Mouse (Mus musculus): ENCODE data around the gene Rfx1. TPM values are rescaled to one million over a fixed set of nuclear protein-coding genes. Genes with fewer than 3 reads are reported as not detected.

Gene Rfx1
- polyA plus RNA-seq, 1 experiment from 2014 or later, result 8.5 TPM

DNA sequence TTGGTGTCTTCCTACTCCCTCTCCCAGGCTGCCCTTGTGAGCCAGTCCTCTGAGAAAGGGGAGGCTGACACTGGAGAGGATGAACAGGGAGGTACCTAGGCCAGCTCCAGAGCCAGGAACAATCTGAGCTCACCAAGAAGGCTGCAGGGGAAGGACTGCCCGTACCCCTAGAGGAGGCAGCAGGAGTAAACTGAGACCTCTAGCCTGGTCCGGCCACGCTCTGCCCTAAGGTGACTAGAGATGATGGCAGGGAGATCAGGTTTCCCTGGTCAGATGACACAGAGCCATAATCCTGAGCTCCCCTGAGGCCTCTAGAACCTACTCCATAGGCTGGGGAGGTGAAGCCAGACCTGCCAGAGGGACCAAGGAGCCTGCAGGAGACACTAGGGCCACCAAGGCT lies 10.2 kb downstream of the Rfx1 start:
- no peak overlapping the region for H3K27ac ChIP-seq
- 82% methylated on average over 3 of the region's 3 CpGs for WGBS
- no peaks in the 10 kb centered on the region for H3K27me3 ChIP-seq (ENCODE audit: insufficient read depth, poor library complexity, severe bottlenecking)
- H3K36me3 ChIP-seq, result peaks cover 83% of the 10 kb centered on the region
- peaks cover 41% of the 10 kb centered on the region for H3K4me1 ChIP-seq (replicated peaks)
- no peak overlapping the region for H3K4me3 ChIP-seq
- DNase-seq (ENCODE audit: low spot score), result no peak
- H3K9me3 ChIP-seq, result no peaks in the 10 kb centered on the region

DNA sequence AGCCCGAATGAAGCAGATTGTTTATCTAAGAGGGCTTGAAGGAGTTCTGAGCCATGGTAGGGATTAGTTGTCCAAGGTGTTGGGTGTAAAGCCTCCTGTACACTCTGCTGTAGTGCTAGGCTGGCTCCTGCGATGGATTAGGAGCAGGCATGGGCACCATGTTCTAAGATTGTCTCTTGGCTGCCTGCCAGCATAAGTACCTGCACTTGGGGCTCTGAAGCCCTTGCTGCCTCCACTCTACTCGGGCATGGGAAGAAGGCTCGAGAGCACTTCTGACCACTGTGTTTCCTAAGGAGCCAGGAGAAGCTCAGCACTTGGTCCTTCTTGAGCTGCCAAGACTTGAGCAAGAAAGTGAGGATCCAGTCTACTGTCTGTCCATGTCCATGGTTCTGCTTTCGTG lies 12.6 kb downstream of the Rfx1 start:
- Histone ChIP-seq H3K27me3 (ENCODE audit: insufficient read depth, poor library complexity, severe bottlenecking) (no peaks in the 10 kb centered on the region), H3K36me3 (peaks cover 96% of the 10 kb centered on the region), H3K9me3 (no peaks in the 10 kb centered on the region), H3K4me1 (replicated peaks) (peaks cover 28% of the 10 kb centered on the region), H3K27ac (no peak overlapping the region), H3K4me3 (no peak overlapping the region)
- no peak for DNase-seq (ENCODE audit: low spot score)
- whole genome bisulfite sequencing, result 84% methylated on average over 5 of the region's 5 CpGs

DNA sequence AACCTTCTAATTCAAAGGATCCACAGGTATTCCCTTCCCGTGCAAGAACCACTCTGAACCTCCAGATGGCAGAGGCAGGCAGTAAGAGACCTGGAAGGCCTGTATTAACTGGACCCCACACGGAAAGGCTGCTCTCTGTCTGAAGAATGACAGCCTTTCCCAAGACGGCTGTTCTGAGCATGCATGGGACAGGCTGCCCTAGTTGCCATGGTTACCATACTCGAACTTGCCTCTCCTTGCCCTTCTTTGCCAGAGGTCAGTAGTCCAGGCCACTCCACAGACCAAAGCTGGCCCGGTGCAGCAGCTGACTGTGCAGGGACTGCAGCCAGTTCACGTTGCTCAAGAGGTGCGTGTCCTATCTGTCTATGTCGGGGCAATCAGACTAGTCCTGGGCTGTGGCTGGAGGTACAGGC lies 17.2 kb downstream of the Rfx1 start:
- Histone ChIP-seq H3K4me1 (replicated peaks) (peaks cover 23% of the 10 kb centered on the region), H3K4me3 (no peak overlapping the region), H3K36me3 (peaks cover 98% of the 10 kb centered on the region), H3K27me3 (ENCODE audit: insufficient read depth, poor library complexity, severe bottlenecking) (peaks cover 10% of the 10 kb centered on the region; the same call in 1 of the 2 replicates), H3K9me3 (no peaks in the 10 kb centered on the region), H3K27ac (peak overlapping the region; percentile 46; the same call in 1 of the 2 replicates)
- WGBS, result 18% methylated on average over 8 of the region's 8 CpGs
- DNase-seq (ENCODE audit: low spot score), result peak; percentile 73

DNA sequence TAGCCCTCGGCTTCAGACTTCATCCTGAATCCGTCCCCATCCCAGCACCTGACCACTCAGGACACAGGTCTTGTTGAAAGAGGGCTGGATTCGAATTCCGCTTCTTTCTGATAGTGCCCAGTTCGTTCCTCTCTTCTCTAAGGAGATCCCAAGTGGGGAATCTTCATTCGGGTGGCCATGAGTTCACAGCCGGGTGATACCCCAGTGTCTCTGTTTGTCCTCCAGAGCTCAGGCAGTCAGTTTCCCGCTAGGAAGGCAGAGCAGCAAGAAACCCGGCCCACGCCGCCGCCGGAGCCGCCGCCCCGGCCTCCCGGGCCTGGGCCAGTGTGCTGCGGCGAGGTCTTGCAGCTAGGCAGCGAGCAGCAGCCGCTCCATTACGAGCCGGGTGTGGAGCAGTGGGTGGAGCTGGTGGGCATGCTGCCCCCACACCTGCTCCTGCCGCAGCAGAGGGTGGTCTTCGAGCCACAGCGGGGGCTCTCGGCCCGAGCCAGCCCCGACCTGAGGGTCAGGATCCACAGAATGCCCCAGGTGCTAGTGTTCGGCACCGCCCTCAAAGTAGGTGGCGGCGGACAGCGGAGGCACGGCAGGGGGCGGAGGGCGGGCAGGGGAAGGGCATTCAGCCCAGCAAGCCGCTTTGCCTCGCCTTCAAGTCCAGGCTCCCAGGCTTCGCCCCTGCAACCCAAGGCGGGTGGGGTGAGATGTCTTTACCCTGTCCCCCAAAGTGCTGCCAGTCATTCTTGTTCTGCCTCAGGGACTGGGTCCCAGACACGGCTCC lies 17.9 kb downstream of the Rfx1 start:
- Histone ChIP-seq H3K36me3 (peaks cover 98% of the 10 kb centered on the region), H3K4me3 (peak overlapping the region; percentile 22), H3K27me3 (ENCODE audit: insufficient read depth, poor library complexity, severe bottlenecking) (peaks cover 10% of the 10 kb centered on the region; the same call in 1 of the 2 replicates), H3K27ac (peak overlapping the region; percentile 46; the same call in 1 of the 2 replicates), H3K9me3 (no peaks in the 10 kb centered on the region), H3K4me1 (replicated peaks) (peaks cover 23% of the 10 kb centered on the region)
- DNase-seq (ENCODE audit: low spot score), result peak; percentile 25
- WGBS, result 29% methylated on average over 42 of the region's 42 CpGs

DNA sequence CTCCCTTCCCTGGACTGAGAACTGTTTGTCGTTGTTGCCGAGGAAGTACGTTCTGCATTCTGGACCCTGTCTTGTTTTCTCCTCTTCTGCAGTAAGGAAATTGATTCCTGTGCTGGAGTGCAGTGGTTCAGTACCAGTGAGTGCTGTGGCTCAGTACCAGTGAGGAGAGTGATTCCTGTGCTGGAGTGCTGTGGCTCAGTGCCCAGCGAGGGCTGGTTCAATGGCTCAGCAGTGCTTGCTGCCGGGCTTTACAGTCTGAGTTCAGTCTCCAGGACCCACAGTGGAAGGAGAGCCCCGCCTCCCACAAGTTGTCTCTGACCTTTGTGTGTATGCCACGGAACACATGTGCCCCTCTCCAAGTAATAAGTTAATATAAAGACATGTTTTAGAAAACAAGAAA lies 20.5 kb downstream of the Rfx1 start:
- H3K27me3 ChIP-seq (ENCODE audit: insufficient read depth, poor library complexity, severe bottlenecking), result peaks cover 10% of the 10 kb centered on the region; the same call in 1 of the 2 replicates
- H3K36me3 ChIP-seq, result peaks cover 99% of the 10 kb centered on the region
- 83% methylated on average over 7 of the region's 7 CpGs for WGBS

DNA sequence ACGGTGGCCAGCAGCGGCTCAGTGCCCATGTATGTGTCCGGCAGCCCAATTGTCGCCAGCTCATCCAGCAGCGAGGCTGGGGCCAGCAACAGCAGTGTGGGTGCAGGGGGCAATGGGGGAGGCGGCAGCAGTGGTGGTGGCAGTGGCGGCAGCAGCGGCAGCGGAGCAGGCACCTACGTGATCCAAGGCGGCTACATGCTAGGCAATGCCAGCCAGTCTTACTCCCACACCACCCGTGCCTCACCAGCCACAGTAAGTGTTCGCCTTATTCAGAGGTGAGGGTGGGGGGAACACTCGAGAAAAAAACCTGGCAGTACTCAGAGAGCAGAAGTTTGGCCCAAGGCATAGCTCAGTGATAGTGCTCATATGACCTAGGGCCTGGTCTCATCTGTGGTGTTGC lies 21.2 kb downstream of the Rfx1 start:
- Histone ChIP-seq H3K9me3 (no peaks in the 10 kb centered on the region), H3K36me3 (peaks cover 99% of the 10 kb centered on the region), H3K4me1 (replicated peaks) (peaks cover 23% of the 10 kb centered on the region), H3K27me3 (ENCODE audit: insufficient read depth, poor library complexity, severe bottlenecking) (peaks cover 10% of the 10 kb centered on the region; the same call in 1 of the 2 replicates), H3K4me3 (no peak overlapping the region), H3K27ac (no peak overlapping the region)
- 96% methylated on average over 14 of the region's 14 CpGs for WGBS
- DNase-seq (ENCODE audit: low spot score), result no peak

More for the DNA sequence above, 20.5 kb downstream of the Rfx1 start:
- no peak overlapping the region for H3K4me3 ChIP-seq
- DNase-seq (ENCODE audit: low spot score), result no peak
- H3K9me3 ChIP-seq, result no peaks in the 10 kb centered on the region
- H3K27ac ChIP-seq, result no peak overlapping the region
- H3K4me1 ChIP-seq (replicated peaks), result peaks cover 23% of the 10 kb centered on the region

DNA sequence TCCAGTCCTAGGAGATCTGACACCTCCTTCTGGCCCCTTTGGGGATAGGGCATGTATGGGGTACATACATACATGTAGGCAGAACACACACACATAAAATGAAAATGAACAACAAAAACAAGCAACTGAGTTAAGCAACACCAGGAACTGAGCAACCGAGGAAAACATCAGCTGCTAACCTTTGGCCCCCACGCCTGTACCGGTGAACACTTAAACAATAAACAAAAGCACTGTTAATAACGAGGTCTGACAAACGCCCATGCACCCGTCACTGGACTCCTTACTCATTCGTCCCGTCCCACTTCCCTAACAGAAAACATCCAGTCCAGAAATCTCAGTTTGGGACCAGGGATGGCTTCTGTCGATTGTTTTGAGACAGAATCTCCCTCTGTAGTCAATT lies 22.6 kb downstream of the Rfx1 start:
- 84% methylated on average over 9 of the region's 9 CpGs for WGBS
- no peak for DNase-seq (ENCODE audit: low spot score)
- Histone ChIP-seq H3K27me3 (ENCODE audit: insufficient read depth, poor library complexity, severe bottlenecking) (peaks cover 10% of the 10 kb centered on the region; the same call in 1 of the 2 replicates), H3K9me3 (no peaks in the 10 kb centered on the region), H3K4me1 (replicated peaks) (peaks cover 12% of the 10 kb centered on the region), H3K4me3 (no peak overlapping the region), H3K36me3 (peaks cover 99% of the 10 kb centered on the region), H3K27ac (no peak overlapping the region)

DNA sequence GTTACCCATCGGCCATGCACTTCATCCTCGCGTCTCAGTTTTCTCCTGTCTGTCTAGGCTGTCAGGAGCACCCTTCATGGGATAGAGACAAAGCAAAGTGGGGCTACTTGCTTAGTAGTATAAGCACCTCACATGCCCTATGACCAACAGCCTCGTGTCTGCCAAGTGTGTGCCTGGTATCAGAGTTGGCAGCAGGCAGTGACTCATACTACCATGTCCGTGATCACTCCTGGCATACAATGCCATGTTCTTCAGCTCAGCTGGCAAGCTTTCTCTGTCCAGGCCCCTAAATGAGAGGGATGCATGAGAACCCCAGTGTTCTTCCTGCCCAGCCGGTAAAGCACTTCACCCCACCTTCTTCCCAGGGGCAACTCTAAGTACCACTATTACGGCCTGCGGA lies 24.0 kb downstream of the Rfx1 start:
- H3K9me3 ChIP-seq, result no peaks in the 10 kb centered on the region
- no peaks in the 10 kb centered on the region for H3K27me3 ChIP-seq (ENCODE audit: insufficient read depth, poor library complexity, severe bottlenecking)
- no peak overlapping the region for H3K27ac ChIP-seq
- no peak overlapping the region for H3K4me3 ChIP-seq
- no peaks in the 10 kb centered on the region for H3K4me1 ChIP-seq (replicated peaks)
- 94% methylated on average over 8 of the region's 8 CpGs for WGBS
- peaks cover 99% of the 10 kb centered on the region for H3K36me3 ChIP-seq
- no peak for DNase-seq (ENCODE audit: low spot score)

DNA sequence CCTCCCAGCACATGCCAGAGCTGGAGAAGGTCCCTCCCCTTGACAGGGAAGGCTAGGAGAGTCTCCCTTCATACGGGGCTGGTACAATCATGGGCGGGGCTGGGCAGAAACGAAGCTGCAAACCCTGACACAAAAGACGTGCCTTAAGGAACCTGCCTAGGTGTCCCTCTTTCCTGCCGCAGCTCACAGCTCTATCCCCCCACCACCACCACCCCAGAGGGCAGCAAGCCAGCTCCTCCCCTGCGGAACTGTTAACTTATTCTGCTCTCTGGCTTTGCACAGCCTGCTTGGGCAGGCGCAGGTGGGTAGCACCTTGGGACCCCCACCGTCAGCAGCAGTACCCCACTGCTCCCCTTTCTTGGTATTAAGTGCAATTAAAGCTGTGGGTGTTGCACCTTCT lies 29.4 kb downstream of the Rfx1 start:
- no peak overlapping the region for H3K4me3 ChIP-seq
- H3K27me3 ChIP-seq (ENCODE audit: insufficient read depth, poor library complexity, severe bottlenecking), result no peaks in the 10 kb centered on the region
- no peaks in the 10 kb centered on the region for H3K9me3 ChIP-seq
- H3K27ac ChIP-seq, result no peak overlapping the region
- 76% methylated on average over 8 of the region's 8 CpGs for WGBS
- no peak for DNase-seq (ENCODE audit: low spot score)
- H3K36me3 ChIP-seq, result peaks cover 98% of the 10 kb centered on the region
- no peaks in the 10 kb centered on the region; the same call in 1 of the 2 replicates for H3K4me1 ChIP-seq (replicated peaks)

DNA sequence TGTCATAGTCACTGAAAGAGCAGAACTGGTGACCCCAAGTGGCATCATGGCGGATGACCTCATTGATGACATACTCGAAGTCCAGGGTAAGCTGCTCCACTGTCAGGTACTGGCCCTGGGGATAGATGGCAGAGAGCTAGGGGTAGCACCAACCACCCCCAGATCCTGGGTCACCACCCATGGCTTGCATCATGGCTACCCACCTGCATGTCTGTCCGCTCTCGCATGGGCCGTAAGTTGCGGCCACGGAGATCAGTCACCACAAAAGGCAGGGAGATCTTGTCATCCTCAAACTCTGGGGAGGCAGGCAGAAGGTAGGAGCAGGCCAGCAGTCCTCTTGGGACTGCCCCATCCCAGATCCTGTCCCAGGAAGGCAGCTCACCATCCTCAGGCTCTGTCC lies 31.7 kb downstream of the Rfx1 start:
- DNase-seq (ENCODE audit: low spot score), result no peak
- Histone ChIP-seq H3K9me3 (no peaks in the 10 kb centered on the region), H3K27me3 (ENCODE audit: insufficient read depth, poor library complexity, severe bottlenecking) (no peaks in the 10 kb centered on the region), H3K4me3 (no peak overlapping the region), H3K4me1 (replicated peaks) (peaks cover 15% of the 10 kb centered on the region), H3K36me3 (peaks cover 93% of the 10 kb centered on the region), H3K27ac (no peak overlapping the region)
- WGBS, result 92% methylated on average over 7 of the region's 7 CpGs

DNA sequence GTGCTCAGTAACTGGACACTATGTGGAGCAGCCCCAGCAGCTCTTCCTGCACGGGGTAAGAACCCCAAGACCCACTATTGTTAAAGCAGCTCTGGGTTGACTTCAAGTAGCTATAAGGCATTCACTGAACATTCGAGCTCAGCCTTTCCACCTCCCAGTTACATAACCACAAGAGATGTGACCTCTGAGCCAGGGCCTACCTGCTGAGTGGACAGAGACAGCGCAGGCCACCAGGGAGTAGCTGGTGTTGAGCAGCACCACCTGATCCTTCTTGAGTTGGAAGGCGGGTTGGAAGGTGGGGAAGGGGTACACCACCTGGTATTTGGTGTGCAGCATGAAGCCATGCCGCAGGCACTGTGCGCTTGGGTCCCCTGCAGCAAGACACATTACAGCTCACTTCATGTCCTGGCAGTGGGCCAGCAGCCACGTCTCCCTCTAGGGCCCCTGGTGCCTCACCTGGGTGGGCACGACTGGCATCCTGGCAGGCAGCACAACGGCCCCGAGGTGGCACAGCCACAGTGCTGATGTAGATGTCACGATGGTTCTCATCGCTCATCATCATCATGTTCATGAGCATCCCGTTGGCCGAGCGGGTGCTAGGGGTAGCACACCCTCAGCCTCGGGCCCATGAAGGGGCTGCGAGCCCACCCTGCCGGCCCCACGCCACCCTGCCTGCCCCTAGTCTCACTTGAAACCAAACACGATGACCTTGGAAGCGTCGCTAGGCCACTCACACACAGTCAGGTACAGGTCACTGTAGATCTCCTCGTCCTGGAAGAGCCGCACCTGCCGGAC lies 35.0 kb downstream of the Rfx1 start:
- 94% methylated on average over 25 of the region's 25 CpGs for WGBS
- no peak for DNase-seq (ENCODE audit: low spot score)
- Histone ChIP-seq H3K27me3 (ENCODE audit: insufficient read depth, poor library complexity, severe bottlenecking) (no peaks in the 10 kb centered on the region), H3K36me3 (peaks cover 60% of the 10 kb centered on the region), H3K4me3 (no peak overlapping the region), H3K27ac (no peak overlapping the region), H3K4me1 (replicated peaks) (peaks cover 35% of the 10 kb centered on the region), H3K9me3 (no peaks in the 10 kb centered on the region)

DNA sequence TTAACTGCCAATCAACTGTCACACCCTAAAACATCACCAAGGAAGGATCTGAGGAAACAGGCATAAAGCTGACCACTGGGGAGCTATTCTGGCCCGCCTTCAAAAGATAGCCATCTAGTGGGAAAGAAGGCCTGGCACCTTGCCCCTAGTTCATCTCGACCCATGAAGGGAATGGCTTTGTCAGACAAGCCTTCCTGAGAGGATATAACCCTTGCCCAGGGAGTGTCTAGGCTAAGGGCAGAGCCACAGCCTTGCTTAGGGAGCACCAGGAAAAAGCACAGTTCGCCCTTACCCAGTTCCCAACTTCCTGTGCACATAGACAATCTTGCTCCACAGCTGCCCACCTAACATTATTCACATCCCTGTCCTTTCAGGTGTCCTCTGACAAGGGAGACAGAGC lies 37.0 kb downstream of the Rfx1 start:
- Histone ChIP-seq H3K4me1 (replicated peaks) (peaks cover 35% of the 10 kb centered on the region), H3K9me3 (0 out of 2 replicates have a peak, but pooled peaks cover 3% of the 10 kb centered on the region), H3K27me3 (ENCODE audit: insufficient read depth, poor library complexity, severe bottlenecking) (no peaks in the 10 kb centered on the region), H3K4me3 (peak overlapping the region; percentile 79), H3K36me3 (peaks cover 41% of the 10 kb centered on the region), H3K27ac (peak overlapping the region; percentile 99)
- 59% methylated on average over 3 of the region's 3 CpGs for WGBS
- DNase-seq (ENCODE audit: low spot score), result no peak

DNA sequence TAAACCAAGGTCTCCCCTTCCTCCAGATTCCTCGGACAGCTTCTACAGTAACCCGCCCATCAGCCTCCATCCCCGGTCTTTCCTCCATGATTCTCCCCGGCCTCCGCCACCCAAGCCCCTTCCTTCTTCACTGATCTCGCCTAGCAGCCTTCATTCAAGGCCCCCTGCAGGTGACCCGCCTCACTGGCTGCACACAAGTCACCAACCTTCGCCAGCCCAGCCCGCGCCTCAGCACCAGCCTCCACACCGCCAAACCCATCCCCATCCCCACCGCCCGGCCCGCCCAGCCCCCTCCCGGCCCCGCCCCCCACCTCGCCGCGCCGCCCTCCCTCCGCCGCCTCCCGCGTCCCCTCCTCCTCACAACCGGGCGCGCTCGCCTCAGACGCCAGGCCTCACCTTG lies 37.6 kb downstream of the Rfx1 start:
- no peaks in the 10 kb centered on the region for H3K27me3 ChIP-seq (ENCODE audit: insufficient read depth, poor library complexity, severe bottlenecking)
- peak; percentile 87 for DNase-seq (ENCODE audit: low spot score)

More for the DNA sequence above, 37.6 kb downstream of the Rfx1 start:
- peaks cover 34% of the 10 kb centered on the region for H3K36me3 ChIP-seq
- 0 out of 2 replicates have a peak, but pooled peaks cover 3% of the 10 kb centered on the region for H3K9me3 ChIP-seq
- H3K4me1 ChIP-seq (replicated peaks), result peaks cover 35% of the 10 kb centered on the region
- peak overlapping the region; percentile 99 for H3K27ac ChIP-seq
- 2% methylated on average over 23 of the region's 29 CpGs for WGBS
- H3K4me3 ChIP-seq, result peak overlapping the region; percentile 79
